Mouse (Mus musculus) ES-Bruce4 (cell line): ENCODE results near the gene Hcst. TPM values are rescaled to one million over a fixed set of nuclear protein-coding genes. Genes with fewer than 3 reads are reported as not detected.

Experiments used
- H3K27ac ChIP-seq: 2 replicates; pipeline ENCODE4 v1.5.1; 2012; ENCODE audit warnings: low read length, inconsistent platforms; ENCODE audit not compliant: insufficient read depth
- H3K27me3 ChIP-seq: 2 replicates; pipeline ENCODE4 v1.6.1; 2012; ENCODE audit warnings: mild to moderate bottlenecking, low read length, inconsistent platforms; ENCODE audit not compliant: control insufficient read depth, poor library complexity, insufficient read depth, severe bottlenecking
- H3K36me3 ChIP-seq: 2 replicates; pipeline ENCODE4 v1.6.1; 2012; ENCODE audit warnings: inconsistent platforms, mild to moderate bottlenecking, low read length, moderate library complexity; ENCODE audit not compliant: control insufficient read depth, poor library complexity, insufficient read depth, severe bottlenecking
- H3K4me1 ChIP-seq: one replicate; pipeline ENCODE4 v1.8.1; 2011; ENCODE audit warnings: low read length; ENCODE audit not compliant: control insufficient read depth, insufficient read depth
- H3K4me3 ChIP-seq: 2 replicates; pipeline ENCODE4 v1.5.1; 2011; ENCODE audit warnings: low read depth, mild to moderate bottlenecking, low read length
- H3K9ac ChIP-seq: 2 replicates; pipeline ENCODE4 v1.6.1; 2012; ENCODE audit warnings: low read depth, mild to moderate bottlenecking, inconsistent platforms; ENCODE audit not compliant: poor library complexity, severe bottlenecking
- H3K9me3 ChIP-seq: replicated peaks from 2 replicates; pipeline ENCODE4 v1.6.1; 2012; ENCODE audit warnings: mild to moderate bottlenecking, low read length, inconsistent platforms; ENCODE audit not compliant: control insufficient read depth, poor library complexity, insufficient read depth, severe bottlenecking
- CTCF ChIP-seq: IDR thresholded peaks from one replicate; pipeline ENCODE4 v1.8.1; 2011; ENCODE audit warnings: low read depth, low read length
- EP300 ChIP-seq: IDR thresholded peaks from 2 replicates; pipeline ENCODE4 v1.6.1; 2011; ENCODE audit warnings: low read depth, low read length; ENCODE audit not compliant: insufficient read depth
- POLR2A ChIP-seq: IDR thresholded peaks from one replicate; pipeline ENCODE4 v1.8.1; 2011; ENCODE audit warnings: low read length; ENCODE audit not compliant: insufficient read depth
- polyA plus RNA-seq: library from polyadenylated mRNA; stranded (reverse); fragments of >200 nt; gene quantifications from 2 replicates; pipeline ENCODE4 v1.2.4, GENCODE M21; 2011; ENCODE audit warnings: low read depth; ENCODE audit not compliant: missing spikeins, insufficient read depth, insufficient read length

The Hcst gene
- polyA plus RNA-seq, 1 experiment: not detected

DNA sequence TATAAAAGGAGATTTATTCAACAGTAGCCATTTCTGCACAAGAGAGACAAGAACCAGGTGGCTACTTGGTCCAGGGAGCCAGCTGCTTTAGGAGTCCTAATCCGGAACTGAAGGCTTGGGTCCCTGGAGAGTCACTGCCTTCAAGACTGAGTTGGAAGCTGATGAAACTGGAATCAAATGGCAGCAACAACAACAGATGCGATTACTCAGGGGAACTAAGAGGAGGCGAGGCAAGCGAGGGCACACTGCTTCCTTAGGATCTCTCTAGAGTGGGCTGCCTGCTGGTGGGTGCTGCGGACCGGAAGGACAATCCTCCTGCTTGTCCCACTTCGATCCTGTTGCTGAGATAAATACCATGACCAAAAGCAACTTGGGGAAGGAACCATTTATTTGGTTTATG, 20.0 kb downstream of the Hcst start:
- Histone ChIP-seq H3K36me3 (no peaks in the 10 kb centered on the region), H3K4me3 (no peak overlapping the region), H3K27me3 (no peaks in the 10 kb centered on the region), H3K9me3 (no peaks in the 10 kb centered on the region), H3K27ac (no peak overlapping the region), H3K9ac (no peak overlapping the region), H3K4me1 (no peaks in the 10 kb centered on the region)
- TF ChIP-seq CTCF: no peak
- no peak for TF ChIP-seq POLR2A
- TF ChIP-seq EP300: no peak

GRCm38 (mm10) chr7:30394871-30395270, 24.8 kb downstream of the Hcst start:
- no peak overlapping the region for H3K4me3 ChIP-seq
- H3K9me3 ChIP-seq: no peaks in the 10 kb centered on the region
- H3K4me1 ChIP-seq: no peaks in the 10 kb centered on the region
- no peak overlapping the region for H3K9ac ChIP-seq
- H3K27ac ChIP-seq: no peak overlapping the region
- TF ChIP-seq POLR2A (no peak), CTCF (peak; percentile 33), EP300 (no peak)
- H3K36me3 ChIP-seq: no peaks in the 10 kb centered on the region
- no peaks in the 10 kb centered on the region for H3K27me3 ChIP-seq

DNA sequence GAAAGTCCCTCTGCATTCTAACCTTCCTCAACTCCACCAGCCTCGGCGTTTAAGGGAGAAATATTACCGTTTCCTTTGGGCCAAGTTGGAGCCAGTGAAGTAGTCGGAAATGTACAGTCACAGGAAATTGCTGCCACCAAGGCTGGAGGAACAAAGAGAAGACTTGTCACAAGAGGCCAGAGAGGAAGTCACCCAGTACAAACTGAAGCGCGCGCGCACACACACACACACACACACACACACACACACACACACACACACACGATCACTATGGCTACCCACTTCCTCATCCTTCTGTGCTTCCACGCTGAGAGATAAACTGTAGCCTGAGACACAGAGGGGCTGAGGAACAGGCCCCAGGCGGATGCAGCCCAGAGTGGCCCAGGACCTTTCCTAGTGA, 25.3 kb downstream of the Hcst start:
- TF ChIP-seq CTCF (no peak), POLR2A (no peak), EP300 (no peak)
- H3K27me3 ChIP-seq: no peaks in the 10 kb centered on the region
- H3K36me3 ChIP-seq: no peaks in the 10 kb centered on the region
- no peaks in the 10 kb centered on the region for H3K9me3 ChIP-seq
- H3K27ac ChIP-seq: no peak overlapping the region
- H3K4me3 ChIP-seq: no peak overlapping the region
- no peak overlapping the region for H3K9ac ChIP-seq
- no peaks in the 10 kb centered on the region for H3K4me1 ChIP-seq

DNA sequence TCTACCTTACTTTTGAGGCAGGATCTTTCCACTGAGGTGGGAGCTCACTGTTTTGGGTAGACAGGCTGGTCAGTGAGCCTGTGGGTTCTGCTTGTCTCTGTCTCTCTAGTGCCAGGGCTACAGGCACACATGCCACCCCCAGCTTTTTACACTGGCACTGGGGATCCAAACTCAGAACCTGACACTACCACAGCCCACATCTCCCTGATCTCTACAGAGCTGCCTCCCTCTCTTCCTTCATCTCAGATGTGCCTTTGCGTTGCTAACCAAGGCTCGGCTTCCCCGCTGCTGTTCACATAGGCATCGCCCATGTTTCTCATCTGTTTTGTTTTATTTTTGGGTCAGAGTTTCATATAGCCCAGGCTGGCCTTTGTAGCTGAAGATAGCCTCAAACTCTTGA, 26.0 kb downstream of the Hcst start:
- no peaks in the 10 kb centered on the region for H3K36me3 ChIP-seq
- H3K4me1 ChIP-seq: no peaks in the 10 kb centered on the region
- no peaks in the 10 kb centered on the region for H3K27me3 ChIP-seq
- H3K27ac ChIP-seq: no peak overlapping the region
- H3K9ac ChIP-seq: no peak overlapping the region
- no peaks in the 10 kb centered on the region for H3K9me3 ChIP-seq
- H3K4me3 ChIP-seq: no peak overlapping the region
- no peak for TF ChIP-seq POLR2A
- no peak for TF ChIP-seq EP300
- no peak for TF ChIP-seq CTCF

DNA sequence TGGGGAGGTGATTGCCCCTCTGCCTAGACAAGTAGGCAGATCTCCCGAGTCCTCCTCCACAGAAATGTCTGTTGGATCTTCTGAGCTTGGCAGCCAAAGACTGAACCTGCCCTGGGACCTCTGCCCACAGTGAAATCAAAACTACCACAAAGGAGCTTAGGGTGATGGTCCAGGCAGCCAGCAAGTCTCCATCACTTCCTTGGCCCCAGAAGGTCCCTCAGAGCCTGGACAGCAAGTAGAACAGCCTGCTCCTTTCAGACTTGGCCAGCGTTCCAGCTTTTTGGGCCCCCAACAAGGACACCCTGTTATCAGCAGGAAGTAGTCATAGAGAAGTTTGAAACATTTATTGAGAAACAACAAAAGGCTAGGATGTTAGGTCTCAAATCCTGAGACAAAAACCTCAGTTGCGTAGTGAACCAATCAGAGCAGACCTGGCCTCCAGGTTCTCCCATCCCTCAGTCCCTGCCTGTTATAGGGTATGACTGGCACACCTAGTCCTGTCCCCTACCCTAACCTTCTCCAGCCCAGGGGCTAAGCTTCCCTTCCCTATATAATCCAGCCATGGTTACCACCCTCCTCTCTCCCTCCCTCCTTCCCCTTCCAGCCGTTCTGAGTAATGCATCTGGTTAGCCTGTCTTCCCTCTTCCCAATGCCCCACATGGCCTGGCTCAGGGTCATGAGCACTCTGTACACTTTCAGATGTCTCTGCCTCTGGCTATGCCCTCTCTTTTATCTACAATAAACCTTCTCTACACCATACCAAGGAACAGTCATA, 26.7 kb downstream of the Hcst start:
- no peak for TF ChIP-seq EP300
- no peaks in the 10 kb centered on the region for H3K4me1 ChIP-seq
- no peaks in the 10 kb centered on the region for H3K36me3 ChIP-seq
- no peaks in the 10 kb centered on the region for H3K9me3 ChIP-seq
- H3K4me3 ChIP-seq: no peak overlapping the region
- no peak overlapping the region for H3K27ac ChIP-seq
- H3K27me3 ChIP-seq: no peaks in the 10 kb centered on the region
- no peak overlapping the region for H3K9ac ChIP-seq

- Histone ChIP-seq H3K9me3 (no peaks in the 10 kb centered on the region), H3K4me1 (no peaks in the 10 kb centered on the region), H3K4me3 (no peak overlapping the region), H3K27me3 (no peaks in the 10 kb centered on the region), H3K9ac (no peak overlapping the region), H3K27ac (no peak overlapping the region), H3K36me3 (no peaks in the 10 kb centered on the region)
- TF ChIP-seq EP300 (no peak), CTCF (no peak), POLR2A (no peak)
Measured at GRCm38 (mm10) chr7:30384106-30384505, 35.5 kb downstream of the Hcst start.
